Mouse (Mus musculus) kidney, adult 2 months (tissue): Measurements from ENCODE around the gene Hps6. TPM values are rescaled to one million over a fixed set of nuclear protein-coding genes. Genes with fewer than 3 reads are reported as not detected.

ENCODE experiments used
- DNase-seq: peaks from one replicate; pipeline ENCODE4 v3.0.0; 2021
- H3K27ac ChIP-seq: fragments of 200-500 bp; 2 replicates; pipeline ENCODE4 v1.5.1; 2012; ENCODE audit warnings: low read depth, low read length, control low read depth, inconsistent platforms; ENCODE audit not compliant: insufficient read depth
- H3K27me3 ChIP-seq: fragments of 200-500 bp; replicated peaks from 2 replicates; pipeline ENCODE4 v1.6.1; 2012; ENCODE audit warnings: mild to moderate bottlenecking, moderate library complexity, low read length, inconsistent platforms; ENCODE audit not compliant: control insufficient read depth, insufficient read depth
- H3K36me3 ChIP-seq: fragments of 200-500 bp; 2 replicates; pipeline ENCODE4 v1.6.1; 2012; ENCODE audit warnings: mild to moderate bottlenecking, moderate library complexity, low read length, inconsistent platforms; ENCODE audit not compliant: control insufficient read depth, insufficient read depth
- H3K4me1 ChIP-seq: fragments of 200-500 bp; 2 replicates; pipeline ENCODE4 v1.6.1; 2011; ENCODE audit warnings: low read length; ENCODE audit not compliant: control insufficient read depth, insufficient read depth
- H3K4me3 ChIP-seq: fragments of 200-500 bp; 2 replicates; pipeline ENCODE4 v1.5.1; 2011; ENCODE audit warnings: mild to moderate bottlenecking, low read depth, low read length, control low read depth; ENCODE audit not compliant: insufficient read depth
- CTCF ChIP-seq: fragments of 200-500 bp; conservative IDR thresholded peaks from 2 replicates; pipeline ENCODE4 v1.5.1; 2011; ENCODE audit warnings: low read depth, mild to moderate bottlenecking, control low read depth, low read length, moderate library complexity, mixed read lengths; ENCODE audit not compliant: insufficient read depth, insufficient read length
- POLR2A ChIP-seq: fragments of 200-500 bp; IDR thresholded peaks from one replicate; pipeline ENCODE4 v1.6.1; 2011; ENCODE audit warnings: low read depth, low read length, control low read depth
- WGBS: fragments of 180-500 bp; shearing (Covaris S2); methylation state at CpG from one replicate; pipeline ENCODE4 v1.1.7; 2018; 5-methylcytosine and 5-hydroxymethylcytosine counted together
- polyA plus RNA-seq: library from polyadenylated mRNA; depleted of rRNA; stranded (reverse); fragments of >200 nt; gene quantifications from 2 replicates; pipeline ENCODE4 v1.2.3, GENCODE M21; 2012; rRNA removed

The Hps6 gene
- polyA plus RNA-seq, 1 experiment: 4.8 TPM

- Histone ChIP-seq H3K27ac (peak overlapping the region; percentile 96), H3K4me1 (peaks cover 27% of the 10 kb centered on the region), H3K4me3 (peak overlapping the region; percentile 68), H3K27me3 (no peaks in the 10 kb centered on the region), H3K36me3 (no peaks in the 10 kb centered on the region)
- 1% methylated on average over 7 of the region's 7 CpGs for WGBS
- DNase-seq: peak; percentile 79
- no peak for TF ChIP-seq CTCF
Measured at GRCm38 (mm10) chr19:46045696-46046311, 42.5 kb downstream of the Hps6 start.

DNA sequence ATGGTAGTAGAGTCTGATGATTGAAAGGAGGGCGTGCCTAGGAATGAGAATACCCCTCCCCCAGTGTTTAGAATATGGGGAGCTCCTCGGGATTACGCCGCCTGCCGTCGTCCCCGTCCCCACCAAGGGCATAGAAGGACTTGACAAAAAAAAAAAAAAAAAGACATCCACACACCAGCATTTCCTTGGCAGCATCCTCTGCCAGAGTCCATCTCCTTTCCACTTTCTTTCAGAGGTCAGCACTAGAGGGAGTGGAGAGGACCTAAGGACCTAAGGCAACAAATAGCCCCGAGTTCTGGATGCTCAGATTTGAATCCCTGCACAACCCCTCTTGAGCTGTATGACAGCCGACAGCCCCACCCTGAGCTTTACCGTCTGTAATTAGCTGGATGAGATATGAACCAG lies 43.3 kb downstream of the Hps6 start:
- no peak for TF ChIP-seq POLR2A
- no peak for TF ChIP-seq CTCF
- Histone ChIP-seq H3K36me3 (no peaks in the 10 kb centered on the region), H3K4me3 (no peak overlapping the region), H3K27me3 (no peaks in the 10 kb centered on the region), H3K4me1 (peaks cover 23% of the 10 kb centered on the region), H3K27ac (peak overlapping the region; percentile 89)
- WGBS: 4% methylated on average over 10 of the region's 10 CpGs
- peak; percentile 29 for DNase-seq

DNA sequence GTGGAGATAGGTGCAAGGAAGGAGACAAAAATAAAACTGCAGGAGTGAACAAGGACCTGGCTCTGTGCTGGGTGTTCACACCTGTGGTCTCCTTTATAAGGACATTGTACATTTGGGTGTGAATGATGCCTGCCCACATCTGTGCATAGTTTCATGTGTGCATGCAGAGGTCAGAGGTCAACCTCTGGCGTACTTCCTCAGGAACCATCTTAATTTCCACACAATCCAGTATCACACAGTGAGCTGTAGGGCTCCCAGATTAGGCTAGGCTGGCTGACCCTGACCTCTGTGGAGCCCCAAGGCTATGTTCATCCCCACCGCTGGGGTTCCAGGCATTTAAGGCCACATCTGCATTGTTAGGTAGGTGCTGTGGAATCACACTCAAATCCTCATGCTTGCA lies 44.1 kb downstream of the Hps6 start:
- Histone ChIP-seq H3K4me1 (peaks cover 18% of the 10 kb centered on the region), H3K27me3 (no peaks in the 10 kb centered on the region), H3K4me3 (no peak overlapping the region), H3K27ac (no peak overlapping the region; the same call in 1 of the 2 replicates), H3K36me3 (no peaks in the 10 kb centered on the region)
- no peak for TF ChIP-seq CTCF
- no peak for TF ChIP-seq POLR2A
- 76% methylated on average over 2 of the region's 2 CpGs for WGBS
- DNase-seq: no peak

GRCm38 (mm10) chr19:46049129-46049528 lies 45.8 kb downstream of the Hps6 start:
- no peaks in the 10 kb centered on the region for H3K27me3 ChIP-seq
- TF ChIP-seq CTCF (no peak), POLR2A (no peak)
- H3K4me1 ChIP-seq: peaks cover 1% of the 10 kb centered on the region; the same call in 1 of the 2 replicates
- H3K36me3 ChIP-seq: no peaks in the 10 kb centered on the region
- H3K27ac ChIP-seq: no peak overlapping the region
- no peak for DNase-seq
- WGBS: 63% methylated on average over 4 of the region's 4 CpGs
- H3K4me3 ChIP-seq: no peak overlapping the region

DNA sequence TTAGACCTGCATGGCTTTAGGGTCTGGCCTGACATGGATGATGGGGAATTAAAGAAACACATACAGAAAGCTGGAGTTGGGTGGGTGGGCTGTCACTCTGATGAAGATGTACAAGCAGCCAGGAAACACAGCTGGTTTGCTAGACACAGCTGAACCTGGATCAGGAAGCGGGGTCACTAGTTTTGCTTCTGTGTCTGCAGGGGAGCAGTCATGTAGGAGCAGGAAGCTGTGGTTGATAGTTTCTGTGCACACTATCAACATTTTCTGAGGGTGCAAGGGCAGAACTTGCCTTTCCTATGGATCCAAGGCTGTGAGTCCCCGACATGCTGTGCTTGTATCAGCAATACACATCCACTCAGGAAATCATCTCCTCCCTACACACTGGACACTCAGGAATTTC lies 47.2 kb downstream of the Hps6 start:
- no peaks in the 10 kb centered on the region for H3K4me1 ChIP-seq
- no peak overlapping the region for H3K27ac ChIP-seq
- DNase-seq: no peak
- no peak overlapping the region for H3K4me3 ChIP-seq
- no peak for TF ChIP-seq POLR2A
- no peak for TF ChIP-seq CTCF
- no peaks in the 10 kb centered on the region for H3K27me3 ChIP-seq
- H3K36me3 ChIP-seq: no peaks in the 10 kb centered on the region
- WGBS: 70% methylated on average over 2 of the region's 2 CpGs

Other genes with a start within 250 kb of the Hps6 start
- gene Mgea5, start 219.7 kb upstream of the Hps6 start, polyA plus RNA-seq: 22.6 and 27.3 TPM in 2 replicates
- 9.2 and 9.4 TPM in 2 replicates for gene Kcnip2, start 187.4 kb upstream of the Hps6 start, polyA plus RNA-seq
- gene Armh3, start 5.0 kb upstream of the Hps6 start, polyA plus RNA-seq: 11.4 and 12.2 TPM in 2 replicates
- 10.7 and 10.8 TPM in 2 replicates for gene Pprc1, start 41.4 kb downstream of the Hps6 start, polyA plus RNA-seq
- 107 and 111 TPM in 2 replicates for gene Ldb1, start 41.7 kb downstream of the Hps6 start, polyA plus RNA-seq
- gene Nolc1, start 72.4 kb downstream of the Hps6 start, polyA plus RNA-seq: 8.4 and 10.0 TPM in 2 replicates
- gene Elovl3, start 128.4 kb downstream of the Hps6 start, polyA plus RNA-seq: 1.4 and 3.4 TPM in 2 replicates
- 0.05 TPM in 1 of 2 replicates, not detected in the other for gene Pitx3, start 144.8 kb downstream of the Hps6 start, polyA plus RNA-seq
- 60.8 and 64.7 TPM in 2 replicates for gene Gbf1, start 149.0 kb downstream of the Hps6 start, polyA plus RNA-seq